In genomic region chr11:11940833-11941681, GRCm38 (mm10) we compare ENCODE assay signal across 13 mouse cellular contexts. TPM values are rescaled to one million over a fixed set of nuclear protein-coding genes. Genes with fewer than 3 reads are reported as not detected.
A peak's percentile ranks its signal among the peaks of the same experiment; 100 is the strongest.
DNase-seq lines count a peak whose midpoint lies in the region; ATAC-seq and TF ChIP-seq lines count a peak whose summit lies in the region.
"Had no signal": no experiment of that assay in that cellular context is flagged by ENCODE, and none has a peak within 500 bp of the region (broad histone marks: within the 10 kb centered on the region; RNA-seq: fewer than 3 reads in every experiment).

No protein-coding gene starts in this region.

- TF ChIP-seq CTCF in midbrain, postnatal 0 days (IDR thresholded peaks at IDR 0.05), result no peak

- DNase-seq in embryo, embryonic 10.5 days (ENCODE audit: low spot score), result peak; percentile 46
- DNase-seq in embryo, embryonic 9.5 days (ENCODE audit: extremely low spot score), result no peak
- DNase-seq in heart, adult 9 months (ENCODE audit: low spot score in 2 of 2), result no peak
- peak; percentile 53 for DNase-seq in R1 (ENCODE audit: low read depth, low spot score)
- peak; percentile 19 for DNase-seq in limb, embryonic 10.5 days (ENCODE audit: low spot score)
- no peak for DNase-seq in thymus, postnatal 14 days
- no peak for DNase-seq in midbrain, postnatal 0 days (ENCODE audit: low spot score)
- DNase-seq: adrenal gland, adult 2 months; kidney, postnatal 14 days; layer of hippocampus, postnatal 36 days; right cerebral cortex, adult 18-20 months had no signal

- H3K36me3 ChIP-seq in heart, embryonic 16.5 days (ENCODE audit: control insufficient read depth, insufficient read depth), result peaks cover 76% of the 10 kb centered on the region
- peaks cover 98% of the 10 kb centered on the region for H3K36me3 ChIP-seq in limb, embryonic 10.5 days
- peaks cover 16% of the 10 kb centered on the region; the same call in 1 of the 2 replicates for H3K36me3 ChIP-seq in midbrain, postnatal 0 days (ENCODE audit: insufficient read depth, low read length)

- no peaks in the 10 kb centered on the region for H3K27me3 ChIP-seq in heart, embryonic 16.5 days (ENCODE audit: control insufficient read depth, insufficient read depth, low read length)
- H3K27me3 ChIP-seq in limb, embryonic 10.5 days (ENCODE audit: low read depth, poor library complexity, severe bottlenecking), result no peaks in the 10 kb centered on the region
- no peaks in the 10 kb centered on the region for H3K27me3 ChIP-seq in midbrain, postnatal 0 days (ENCODE audit: insufficient read depth, low read length)
- H3K27me3 ChIP-seq: embryonic facial prominence, embryonic 12.5 days had no signal

- no peak overlapping the region for H3K4me2 ChIP-seq in heart, embryonic 16.5 days (ENCODE audit: low read depth, low read length)
- no peak overlapping the region for H3K4me2 ChIP-seq in midbrain, postnatal 0 days (ENCODE audit: low read depth, low read length, poor library complexity, severe bottlenecking)
- H3K4me2 ChIP-seq: embryonic facial prominence, embryonic 12.5 days had no signal

- peaks cover 29% of the 10 kb centered on the region for H3K4me1 ChIP-seq in heart, embryonic 16.5 days (ENCODE audit: control insufficient read depth, insufficient read depth, low read length)
- peaks cover 11% of the 10 kb centered on the region for H3K4me1 ChIP-seq in limb, embryonic 10.5 days
- no peaks in the 10 kb centered on the region for H3K4me1 ChIP-seq in midbrain, postnatal 0 days (ENCODE audit: insufficient read depth, low read length)

- ATAC-seq in heart, embryonic 16.5 days (replicated peaks; ENCODE audit: extremely low read depth, insufficient read depth, low FRiP score), result no peak
- ATAC-seq in midbrain, postnatal 0 days (ENCODE audit: low FRiP score), result no peak

- 82% methylated on average over 5 of the region's 5 CpGs for WGBS in heart, embryonic 16.5 days
- 83% methylated on average over 5 of the region's 5 CpGs for WGBS in limb, embryonic 10.5 days
- 38% methylated on average over 5 of the region's 5 CpGs for WGBS in midbrain, postnatal 0 days

- no peak overlapping the region for H3K9ac ChIP-seq in heart, embryonic 16.5 days (ENCODE audit: low read length)
- H3K9ac ChIP-seq in midbrain, postnatal 0 days (replicated peaks; ENCODE audit: low read length, poor library complexity, severe bottlenecking), result no peak overlapping the region
- H3K9ac ChIP-seq: embryonic facial prominence, embryonic 12.5 days had no signal

- no peak overlapping the region for H3K4me3 ChIP-seq in heart, embryonic 16.5 days (ENCODE audit: low read length)
- no peak overlapping the region for H3K4me3 ChIP-seq in limb, embryonic 10.5 days
- H3K4me3 ChIP-seq in midbrain, postnatal 0 days (ENCODE audit: low read depth, low read length), result no peak overlapping the region
- H3K4me3 ChIP-seq: embryonic facial prominence, embryonic 12.5 days had no signal

- no peaks in the 10 kb centered on the region for H3K9me3 ChIP-seq in heart, embryonic 16.5 days (replicated peaks; ENCODE audit: control insufficient read depth, low read length)
- no peaks in the 10 kb centered on the region for H3K9me3 ChIP-seq in limb, embryonic 10.5 days (replicated peaks)
- H3K9me3 ChIP-seq in midbrain, postnatal 0 days (ENCODE audit: low read length), result no peaks in the 10 kb centered on the region
- H3K9me3 ChIP-seq: embryonic facial prominence, embryonic 12.5 days had no signal

- H3K27ac ChIP-seq in heart, embryonic 16.5 days (ENCODE audit: low read length), result peak overlapping the region; percentile 36
- H3K27ac ChIP-seq in limb, embryonic 10.5 days, result no peak overlapping the region
- H3K27ac ChIP-seq in midbrain, postnatal 0 days (ENCODE audit: low read depth, low read length), result no peak overlapping the region

RNA-seq across cellular contexts. Expression of gene Ddc, which starts 43.1 kb away (rescaled TPM):
- 112 TPM in 2 replicates for polyA plus RNA-seq in heart, embryonic 16.5 days (2015; fragmentation: Nextera tagmentation; extraction: Ambion mirVana)
- polyA plus RNA-seq in limb, embryonic 10.5 days (2016; fragmentation: Nextera tagmentation; extraction: Ambion mirVana), result 5.5 and 6.2 TPM in 2 replicates
- 27.4 and 35.0 TPM in 2 replicates for total RNA-seq in midbrain, postnatal 0 days (2014; rRNA removed)
- polyA plus RNA-seq in midbrain, postnatal 0 days (2015; fragmentation: Nextera tagmentation; extraction: Ambion mirVana), result 23.0 and 23.4 TPM in 2 replicates

Comparison
In these comparisons a context has a peak if more than half of its experiments do, and no peak if none do; other contexts are left out.
1. DNase-seq: peak in embryo, embryonic 10.5 days (single experiment), R1 (single experiment) and limb, embryonic 10.5 days (single experiment); none in embryo, embryonic 9.5 days (single experiment), heart, adult 9 months (0 of 2), thymus, postnatal 14 days (single experiment) and midbrain, postnatal 0 days (single experiment).